Mouse (Mus musculus) layer of hippocampus, adult 2 months (tissue): ENCODE results near the gene Asgr1. TPM values are rescaled to one million over a fixed set of nuclear protein-coding genes. Genes with fewer than 3 reads are reported as not detected.

Experiments
- DNase-seq, 2 experiments: peaks; one replicate each; pipeline ENCODE4 v3.0.0; 2022; ENCODE audit warnings: low spot score in 2 of 2
- H3K27ac ChIP-seq: fragments of 200-600 bp; 2 replicates; pipeline ENCODE4 v1.8.1; 2022
- H3K4me3 ChIP-seq: fragments of 200-600 bp; 2 replicates; pipeline ENCODE4 v1.8.1; 2022; ENCODE audit warnings: mild to moderate bottlenecking
- CTCF ChIP-seq: fragments of 200-600 bp; conservative IDR thresholded peaks from 2 replicates; pipeline ENCODE4 v1.8.1; 2022; ENCODE audit warnings: antibody characterized with exemption, mild to moderate bottlenecking, moderate library complexity
- microRNA-seq, 2 experiments: library from miRNA; unstranded; fragments of <30 nt; microRNA quantifications; one replicate each; pipeline ENCODE4 v1.2.0; 2021
- total RNA-seq, 2 experiments: library from RNA; stranded (reverse); gene quantifications; 2 replicates each; pipeline ENCODE4 v1.2.3; 2021

Asgr1 gene
- total RNA-seq, 2 experiments from 2014 or later: 0.52 to 1.7 TPM

DNA sequence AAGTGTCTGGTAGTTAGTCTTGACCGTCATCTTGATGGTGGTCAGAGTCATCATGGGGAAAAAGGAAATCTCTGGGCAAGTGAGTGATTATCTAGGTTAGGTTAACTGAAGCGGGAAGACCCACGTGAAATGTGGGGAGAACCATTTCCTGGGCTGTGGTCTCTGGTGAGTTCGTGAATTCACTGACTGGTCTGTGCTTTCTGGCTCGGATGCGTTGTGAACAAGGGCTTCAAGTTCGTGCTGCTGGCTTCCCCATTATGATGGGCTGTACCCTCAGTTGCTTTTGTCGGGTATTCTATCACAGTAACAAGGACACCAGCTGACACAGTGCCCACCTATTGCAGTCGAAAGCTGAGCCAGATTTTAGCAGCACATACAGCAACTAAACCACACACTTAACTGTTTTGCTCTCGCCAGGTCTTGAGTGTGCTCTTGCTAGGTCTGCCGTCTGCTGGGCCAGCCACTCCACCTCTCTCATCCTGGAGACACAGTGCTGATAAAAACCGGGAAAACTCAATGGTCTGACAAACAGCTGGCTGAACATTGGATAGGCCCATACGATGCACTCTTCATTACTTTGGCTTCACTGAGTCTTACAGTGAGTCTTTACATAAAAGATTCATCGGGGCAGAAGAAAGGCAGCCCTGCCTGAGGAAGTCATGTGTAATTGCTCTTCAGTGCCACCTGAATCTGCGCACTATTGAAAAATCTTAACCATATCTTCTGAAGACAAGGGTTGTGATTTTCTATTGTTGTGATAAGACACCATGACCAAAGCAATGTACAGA is 27.1 kb downstream of the Asgr1 start:
- TF ChIP-seq CTCF: no peak

DNA sequence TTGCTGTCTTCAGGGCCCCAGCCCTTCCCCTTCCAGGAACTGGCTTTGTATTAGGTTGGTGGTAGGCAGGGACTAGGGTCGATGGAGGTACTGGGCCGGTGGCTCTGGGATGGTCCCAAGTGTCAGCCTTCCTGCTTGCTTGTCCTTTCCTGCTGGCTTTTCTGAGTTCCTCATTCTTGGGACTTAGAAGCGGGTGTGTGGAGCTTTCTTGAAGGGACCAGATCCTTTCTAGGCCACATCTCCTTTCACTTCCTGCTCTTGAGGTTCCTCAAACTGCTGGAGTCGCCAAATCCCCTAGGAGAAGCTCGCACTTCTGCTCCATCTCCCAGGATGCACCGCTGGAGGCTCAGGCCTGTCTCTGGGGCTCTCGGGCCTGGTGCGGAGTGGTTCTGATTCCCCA is 30.7 kb downstream of the Asgr1 start:
- Histone ChIP-seq H3K4me3 (no peak overlapping the region), H3K27ac (no peak overlapping the region)
- no peak for DNase-seq
- TF ChIP-seq CTCF: no peak

More for the DNA sequence above, 27.1 kb downstream of the Asgr1 start:
- no peak for DNase-seq
- Histone ChIP-seq H3K4me3 (no peak overlapping the region), H3K27ac (no peak overlapping the region)

GRCm38 (mm10) chr11:70091986-70092783 is 38.3 kb downstream of the Asgr1 start, which contains the start of gene Asgr2:
TSS of gene Asgr2 (plus strand) at chr11:70092644.
- TF ChIP-seq CTCF: no peak
- DNase-seq: no peak
- no peak within 1 kb of the TSS for H3K27ac ChIP-seq
- H3K4me3 ChIP-seq: no peak within 1 kb of the TSS

GRCm38 (mm10) chr11:70097396-70097795 is 43.5 kb downstream of the Asgr1 start:
- no peak for DNase-seq
- Histone ChIP-seq H3K27ac (no peak overlapping the region), H3K4me3 (no peak overlapping the region)
- no peak for TF ChIP-seq CTCF

DNA sequence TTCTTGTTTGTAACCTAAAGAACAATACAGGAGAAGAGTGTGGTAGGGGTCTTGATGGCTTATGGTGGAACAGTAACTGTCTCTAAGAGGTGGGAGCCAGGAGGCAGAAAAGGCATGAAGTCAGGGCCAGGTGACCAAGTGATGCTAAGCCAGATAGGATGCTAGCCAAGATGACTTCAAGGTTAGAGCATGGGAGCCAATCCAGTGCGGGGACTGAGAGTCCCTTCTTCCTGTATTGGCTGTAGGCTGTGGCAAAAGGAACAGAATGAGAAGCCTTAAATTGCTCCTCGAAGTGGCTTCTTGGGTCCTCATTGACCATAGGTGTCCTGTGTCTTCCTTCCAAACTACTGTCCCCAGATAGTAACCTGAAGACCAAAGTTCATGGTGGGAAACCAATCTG is 45.2 kb downstream of the Asgr1 start:
- no peak for TF ChIP-seq CTCF

DNA sequence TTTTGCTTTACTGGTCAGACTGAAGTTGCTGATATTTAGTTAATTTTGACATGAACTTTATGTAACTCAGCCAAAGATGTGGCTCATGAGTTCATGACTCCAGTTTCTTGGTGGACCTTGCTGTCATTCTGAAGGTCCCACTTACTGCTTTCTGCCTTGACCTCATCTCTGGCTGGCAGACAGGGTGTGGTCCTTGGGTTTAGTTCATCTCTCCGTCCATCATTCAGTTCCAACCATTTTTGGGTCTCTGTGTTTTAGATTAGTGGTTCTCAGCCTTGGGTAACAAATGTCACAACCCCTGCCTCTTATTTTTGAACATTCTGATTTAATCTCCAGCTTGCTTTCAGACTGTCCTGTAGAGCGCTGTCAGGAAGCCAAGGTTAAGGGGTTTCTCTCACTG is 45.9 kb downstream of the Asgr1 start:
- no peak for DNase-seq
- no peak for TF ChIP-seq CTCF
- Histone ChIP-seq H3K4me3 (no peak overlapping the region), H3K27ac (no peak overlapping the region)

More for the DNA sequence above, 45.2 kb downstream of the Asgr1 start:
- Histone ChIP-seq H3K4me3 (no peak overlapping the region), H3K27ac (no peak overlapping the region)
- DNase-seq: no peak

GRCm38 (mm10) chr11:70103701-70104315 is 49.9 kb downstream of the Asgr1 start:
- Histone ChIP-seq H3K4me3 (no peak overlapping the region), H3K27ac (no peak overlapping the region)
- no peak for DNase-seq
- TF ChIP-seq CTCF: no peak

GRCm38 (mm10) chr11:70107085-70107484 is 53.2 kb downstream of the Asgr1 start:
- Histone ChIP-seq H3K4me3 (no peak overlapping the region), H3K27ac (no peak overlapping the region)
- no peak for TF ChIP-seq CTCF
- no peak for DNase-seq

Small RNAs within 50 kb of the gene (microRNA-seq; reads per million reads assigned to microRNA genes)
- gene Mir324: 7,740 to 8,001 reads per million in 2 experiments

Other genes starting within 250 kb of the Asgr1 start
- gene Tmem102, start 248.5 kb upstream of the Asgr1 start, total RNA-seq: not detected
- gene Gm39566, start 238.8 kb upstream of the Asgr1 start, total RNA-seq: not detected
- gene Spem2, start 235.6 kb upstream of the Asgr1 start, total RNA-seq: not detected
- gene Spem1, start 231.9 kb upstream of the Asgr1 start, total RNA-seq: under 1 TPM; 0.34 to 0.49 TPM
- 100 to 1,000 TPM; 197 to 201 TPM for gene Nlgn2, start 216.3 kb upstream of the Asgr1 start, total RNA-seq
- 100 to 1,000 TPM; 113 to 114 TPM for gene Tmem256, start 215.6 kb upstream of the Asgr1 start, total RNA-seq
- gene Plscr3, start 207.7 kb upstream of the Asgr1 start, total RNA-seq: 10 to 100 TPM; 17.1 to 19.8 TPM
- not detected for gene Tnk1, start 195.4 kb upstream of the Asgr1 start, total RNA-seq
- gene Tmem95, start 176.1 kb upstream of the Asgr1 start, total RNA-seq: not detected
- 1 to 10 TPM; 1.3 to 1.4 TPM for gene Kctd11, start 172.7 kb upstream of the Asgr1 start, total RNA-seq
- not detected for gene Acap1, start 158.5 kb upstream of the Asgr1 start, total RNA-seq
- gene 2810408A11Rik, start 153.1 kb upstream of the Asgr1 start, total RNA-seq: 1 to 10 TPM in 1 of 2 experiments, under 1 TPM in 1; 0.64 to 1.0 TPM
- 100 to 1,000 TPM; 122 to 125 TPM for gene Neurl4, start 153.0 kb upstream of the Asgr1 start, total RNA-seq
- gene Gps2, start 140.2 kb upstream of the Asgr1 start, total RNA-seq: 10 to 100 TPM; 35.6 to 41.5 TPM
- 100 to 1,000 TPM; 413 to 441 TPM for gene Eif5a, start 132.1 kb upstream of the Asgr1 start, total RNA-seq
- 10 to 100 TPM; 12.4 to 14.5 TPM for gene Ybx2, start 118.3 kb upstream of the Asgr1 start, total RNA-seq
- 1 to 10 TPM; 1.8 to 2.2 TPM for gene Slc2a4, start 105.9 kb upstream of the Asgr1 start, total RNA-seq
- not detected for gene Cldn7, start 89.3 kb upstream of the Asgr1 start, total RNA-seq
- 100 to 1,000 TPM; 106 to 114 TPM for gene Ctdnep1, start 72.9 kb upstream of the Asgr1 start, total RNA-seq
- 10 to 100 TPM; 72.8 to 72.9 TPM for gene Elp5, start 71.6 kb upstream of the Asgr1 start, total RNA-seq
- gene Gabarap, start 62.9 kb upstream of the Asgr1 start, total RNA-seq: 100 to 1,000 TPM; 216 to 229 TPM
- gene Phf23, start 58.3 kb upstream of the Asgr1 start, total RNA-seq: 10 to 100 TPM; 40.5 to 42.6 TPM
- 10 to 100 TPM; 40.6 to 45.3 TPM for gene Dvl2, start 53.5 kb upstream of the Asgr1 start, total RNA-seq
- 10 to 100 TPM; 54.9 to 63.7 TPM for gene Acadvl, start 38.7 kb upstream of the Asgr1 start, total RNA-seq
- gene Dlg4, start 37.1 kb upstream of the Asgr1 start, total RNA-seq: 100 to 1,000 TPM; 880 to 888 TPM
- gene Asgr2, start 38.6 kb downstream of the Asgr1 start, total RNA-seq: not detected
- gene Mgl2, start 76.2 kb downstream of the Asgr1 start, total RNA-seq: under 1 TPM in 1 of 2 experiments, not detected in 1; 0.46 TPM
- 1 to 10 TPM in 1 of 2 experiments, under 1 TPM in 1; 0.67 to 1.5 TPM for gene Clec10a, start 102.1 kb downstream of the Asgr1 start, total RNA-seq
- 10 to 100 TPM; 35.2 to 47.0 TPM for gene Slc16a11, start 158.7 kb downstream of the Asgr1 start, total RNA-seq
- 10 to 100 TPM in 1 of 2 experiments, 1 to 10 TPM in 1; 7.9 to 11.0 TPM for gene Slc16a13, start 167.0 kb downstream of the Asgr1 start, total RNA-seq
- 1 to 10 TPM in 1 of 2 experiments, under 1 TPM in 1; 0.83 to 1.4 TPM for gene Bcl6b, start 175.7 kb downstream of the Asgr1 start, total RNA-seq
- 10 to 100 TPM; 43.8 to 48.7 TPM for gene 0610010K14Rik, start 183.8 kb downstream of the Asgr1 start, total RNA-seq
- gene Gm21988, start 185.7 kb downstream of the Asgr1 start, total RNA-seq: 1 to 10 TPM; 3.9 to 4.3 TPM
- 100 to 1,000 TPM; 272 to 278 TPM for gene Rnasek, start 185.8 kb downstream of the Asgr1 start, total RNA-seq
- under 1 TPM; 0.13 to 0.27 TPM for gene Alox12, start 201.3 kb downstream of the Asgr1 start, total RNA-seq